Mouse (Mus musculus) adrenal gland, postnatal 36 days (tissue): Measurements from ENCODE around the gene Lnx2. TPM values are rescaled to one million over a fixed set of nuclear protein-coding genes. Genes with fewer than 3 reads are reported as not detected.

Experiments
- DNase-seq, 2 experiments: peaks; one replicate each; pipeline ENCODE4 v3.0.0; 2021; ENCODE audit warnings: mixed read lengths in 1 of 2
- total RNA-seq, 2 experiments: library from RNA; stranded (reverse); gene quantifications; 2 replicates each; pipeline ENCODE4 v1.2.3; 2021

Gene Lnx2
- total RNA-seq, 2 experiments from 2014 or later: 11.8 to 17.3 TPM

DNA sequence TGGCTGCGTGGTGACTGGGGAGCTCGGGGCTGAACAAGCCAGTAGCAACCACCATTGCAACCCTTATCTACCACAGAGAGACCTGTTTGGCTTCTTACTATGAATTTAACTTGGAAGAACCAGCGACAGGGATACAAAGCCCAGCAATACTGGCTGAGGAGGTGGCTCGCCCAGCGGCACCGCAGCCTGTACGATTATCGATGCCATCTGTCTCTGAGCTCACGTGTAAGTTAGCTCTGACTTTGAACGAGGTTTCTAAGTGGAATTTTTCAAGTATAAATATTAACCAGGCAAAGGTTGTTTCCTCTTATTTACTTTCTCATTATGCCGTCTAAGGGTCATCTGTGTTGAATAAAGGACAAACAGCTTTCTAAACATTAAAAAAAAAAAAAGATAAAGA is 58.9 kb downstream of the Lnx2 start:
- no peak for DNase-seq

GRCm38 (mm10) chr5:147016622-147017021 is 59.8 kb downstream of the Lnx2 start:
- no peak for DNase-seq

DNA sequence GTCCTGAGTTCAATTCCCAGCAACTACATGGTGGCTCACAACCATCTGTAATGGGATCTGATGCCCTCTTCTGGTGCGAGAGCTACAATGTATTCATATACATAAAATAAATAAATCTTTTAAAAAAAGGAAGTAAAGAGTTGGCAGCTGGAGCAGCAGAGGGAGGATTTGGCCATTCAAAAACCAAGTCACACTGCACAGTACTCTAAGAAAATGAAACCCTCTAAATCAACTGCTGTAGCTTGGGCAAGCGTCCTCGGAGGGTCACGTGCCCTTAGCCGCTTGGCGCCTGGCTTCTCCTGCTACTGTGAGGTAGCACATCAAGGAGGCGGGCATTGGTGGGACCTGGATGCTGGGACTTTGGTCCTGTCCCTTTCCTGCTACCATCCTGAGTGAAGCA is 61.2 kb downstream of the Lnx2 start:
- DNase-seq: no peak

- DNase-seq: no peak
Observed at GRCm38 (mm10) chr5:147013845-147014244, 62.5 kb downstream of the Lnx2 start.

- DNase-seq: no peak
Observed at GRCm38 (mm10) chr5:147011333-147011732, 65.1 kb downstream of the Lnx2 start.

- DNase-seq: no peak
Observed at GRCm38 (mm10) chr5:147003303-147003702, 73.1 kb downstream of the Lnx2 start.

- no peak for DNase-seq
Observed at GRCm38 (mm10) chr5:147001312-147001711, 75.1 kb downstream of the Lnx2 start.

DNA sequence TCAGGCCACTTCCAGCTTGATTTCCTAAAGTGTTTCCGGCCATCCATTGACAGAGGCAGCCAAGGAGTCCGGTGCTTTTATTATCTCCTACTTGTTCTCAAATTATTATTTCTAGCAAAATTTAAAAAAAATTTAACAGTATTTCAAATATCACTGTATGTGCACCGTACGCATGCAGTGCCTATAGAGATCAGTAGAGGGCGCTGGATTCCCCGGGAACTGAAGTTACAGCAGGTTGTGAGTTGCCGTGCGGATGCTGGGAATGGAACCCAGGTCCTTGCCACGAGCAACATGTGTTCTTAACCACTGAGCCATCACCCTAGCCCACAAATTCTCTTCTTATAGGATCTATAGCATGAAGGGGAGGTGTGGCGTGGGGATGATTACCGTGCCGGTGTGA is 77.6 kb downstream of the Lnx2 start:
- DNase-seq: no peak

- no peak for DNase-seq
Observed at GRCm38 (mm10) chr5:146996812-146997211, 79.6 kb downstream of the Lnx2 start.

GRCm38 (mm10) chr5:146994973-146995372 is 81.4 kb downstream of the Lnx2 start:
- DNase-seq: no peak

- DNase-seq: peak; percentile 87 to 88
Observed at GRCm38 (mm10) chr5:146993509-146993908, 82.9 kb downstream of the Lnx2 start.

GRCm38 (mm10) chr5:146989051-146989450 is 87.3 kb downstream of the Lnx2 start:
- peak; percentile 74 to 84 for DNase-seq

DNA sequence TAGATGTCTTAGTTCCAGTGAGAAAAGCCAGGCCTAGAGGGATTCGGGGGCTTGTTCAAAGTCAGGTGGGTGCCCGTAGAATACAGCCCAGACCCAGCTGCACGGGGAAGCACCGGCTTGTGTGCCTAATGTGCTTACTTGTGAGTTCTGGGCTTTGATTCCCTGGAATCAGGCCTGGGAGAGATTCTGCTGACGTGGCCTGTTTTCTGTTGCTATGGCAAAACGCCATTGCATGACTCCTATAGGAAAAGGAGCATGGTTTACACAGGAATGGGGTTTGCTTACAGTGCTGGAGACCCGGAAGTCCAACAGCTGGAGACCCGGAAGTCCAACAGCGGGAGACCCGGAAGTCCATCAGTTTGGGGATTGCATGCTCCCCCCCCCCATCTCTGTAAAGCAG is 88.8 kb downstream of the Lnx2 start:
- no peak for DNase-seq

DNA sequence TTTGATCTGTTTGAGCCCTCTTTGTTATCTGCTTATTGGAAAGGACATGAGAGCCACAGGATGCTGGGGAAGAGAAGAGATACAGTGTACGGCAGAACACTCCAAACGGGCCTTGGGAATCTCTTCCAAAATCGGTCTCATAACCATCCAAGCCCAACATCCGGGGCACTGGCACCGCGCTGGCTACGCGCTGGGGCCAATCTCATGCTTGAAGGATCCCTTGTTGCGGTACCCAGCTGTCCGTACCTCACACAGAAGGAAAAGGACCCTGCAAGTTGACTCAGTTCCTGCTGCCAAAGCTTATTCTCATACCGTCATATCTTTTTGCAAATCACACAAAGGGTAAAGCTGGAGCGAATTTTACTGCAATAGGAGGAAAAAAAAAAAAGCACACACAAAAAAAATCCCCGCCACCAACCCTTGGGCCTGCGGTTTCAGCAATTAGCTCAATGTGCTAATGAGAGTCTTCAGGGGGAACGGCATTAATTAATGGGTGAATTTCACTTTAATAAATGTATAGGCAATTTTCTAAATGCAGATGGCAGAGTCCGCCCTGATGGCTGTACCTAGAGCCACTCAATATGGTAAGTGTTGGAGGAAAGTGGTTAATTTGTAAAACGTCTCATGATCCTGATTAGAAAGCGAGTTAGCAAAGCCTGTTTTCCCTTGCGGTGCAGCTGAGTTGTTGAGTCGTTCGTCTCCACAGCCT is 90.5 kb downstream of the Lnx2 start:
- no peak for DNase-seq

- DNase-seq: peak; percentile 67 to 72
Observed at GRCm38 (mm10) chr5:146983216-146983615, 93.2 kb downstream of the Lnx2 start.

- peak in 1 of 2 experiments; percentile 25 for DNase-seq
Observed at GRCm38 (mm10) chr5:146981376-146981775, 95.0 kb downstream of the Lnx2 start.

DNA sequence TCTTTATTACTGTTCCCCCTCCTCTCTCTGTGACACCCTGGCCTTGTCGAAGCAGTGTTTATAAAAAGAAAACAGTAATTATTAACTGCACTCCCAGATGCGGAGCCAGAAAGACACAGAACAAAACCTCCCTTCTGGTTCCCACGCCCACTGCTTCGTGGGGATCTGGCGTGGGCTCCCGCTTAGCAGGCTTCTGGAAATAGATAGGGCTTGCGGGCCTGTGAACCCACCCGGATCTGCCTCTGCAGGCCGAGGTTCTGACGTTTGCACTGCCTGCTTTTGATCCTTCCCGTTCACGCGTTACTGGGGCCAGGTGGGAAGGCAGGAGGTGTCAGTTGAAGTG is 101.6 kb downstream of the Lnx2 start:
- no peak for DNase-seq

- no peak for DNase-seq
Observed at GRCm38 (mm10) chr5:146973858-146974780, 102.3 kb downstream of the Lnx2 start.

DNA sequence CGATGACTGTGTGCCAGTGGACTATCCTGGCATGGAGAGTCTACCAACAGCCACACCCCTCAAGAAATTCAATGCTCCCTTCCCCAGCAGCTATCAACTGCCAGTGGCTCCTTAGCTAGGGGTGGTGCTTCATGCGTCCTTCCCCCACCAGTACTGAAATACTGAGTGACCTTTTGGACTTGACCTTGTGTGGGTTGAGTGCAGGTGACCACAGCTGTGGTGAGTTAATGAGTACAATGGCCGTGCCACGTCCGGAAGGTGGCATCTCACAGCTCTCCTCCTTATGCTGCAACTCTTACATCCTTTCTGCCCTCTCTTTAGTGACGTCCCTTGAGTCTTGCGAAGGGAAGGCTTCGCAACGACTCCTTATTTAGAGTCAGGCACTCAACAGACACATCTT is 103.0 kb downstream of the Lnx2 start:
- DNase-seq: no peak

GRCm38 (mm10) chr5:146971776-146972561 is 104.4 kb downstream of the Lnx2 start:
- no peak for DNase-seq

- DNase-seq: no peak
Observed at GRCm38 (mm10) chr5:146968695-146969393, 107.5 kb downstream of the Lnx2 start.
